Mouse (Mus musculus) MEL (cell line): ENCODE results near the gene Thbs4. TPM values are rescaled to one million over a fixed set of nuclear protein-coding genes. Genes with fewer than 3 reads are reported as not detected.

Experiments used
- DNase-seq: peaks from one replicate; pipeline ENCODE4 v3.0.0; 2011; ENCODE audit warnings: low read depth, low spot score
- H3K27ac ChIP-seq: 2 replicates; pipeline ENCODE4 v1.5.1; 2012; ENCODE audit warnings: low read depth, mild to moderate bottlenecking, control low read depth, low read length, moderate library complexity; ENCODE audit not compliant: control insufficient read depth
- H3K27me3 ChIP-seq, 2 experiments: fragments of 150-350 bp in 1 of 2; sonication (generic) in 1 of 2; 2 replicates each; pipeline ENCODE4 v1.6.1; 2012; ENCODE audit warnings: low read length in 2 of 2, mild to moderate bottlenecking in 2 of 2, improper control_type of control experiment in 1 of 2, moderate library complexity in 1 of 2; ENCODE audit not compliant: insufficient read depth in 2 of 2, control insufficient read depth in 1 of 2
- H3K36me3 ChIP-seq, 2 experiments: 2 replicates each; pipeline ENCODE4 v1.6.1; 2012 to 2014; ENCODE audit warnings: low read length in 2 of 2, improper control_type of control experiment in 1 of 2, inconsistent platforms in 1 of 2, mild to moderate bottlenecking in 1 of 2; ENCODE audit not compliant: insufficient read depth in 2 of 2, control insufficient read depth in 1 of 2
- H3K4me1 ChIP-seq, 2 experiments: fragments of 150-350 bp in 1 of 2; sonication (generic) in 1 of 2; 2 replicates each; pipeline ENCODE4 v1.6.1; 2012; ENCODE audit warnings: low read length in 2 of 2, improper control_type of control experiment in 1 of 2, mild to moderate bottlenecking in 1 of 2; ENCODE audit not compliant: insufficient read depth in 2 of 2, control insufficient read depth in 1 of 2
- H3K4me3 ChIP-seq, 2 experiments: fragments of 150-350 bp in 1 of 2; sonication (generic) in 1 of 2; 2 replicates each; pipeline ENCODE4 v1.5.1; 2012; ENCODE audit warnings: low read depth in 2 of 2, low read length in 2 of 2, mild to moderate bottlenecking in 2 of 2, moderate library complexity in 2 of 2, control low read depth in 1 of 2, improper control_type of control experiment in 1 of 2; ENCODE audit not compliant: control insufficient read depth in 1 of 2, insufficient read depth in 1 of 2
- H3K79me2 ChIP-seq: 2 replicates; pipeline ENCODE4 v1.6.1; 2012; ENCODE audit warnings: mild to moderate bottlenecking, low read length, moderate library complexity; ENCODE audit not compliant: control insufficient read depth, poor library complexity, insufficient read depth
- H3K9ac ChIP-seq: 2 replicates; pipeline ENCODE4 v1.6.1; 2012; ENCODE audit warnings: low read depth, mild to moderate bottlenecking, control low read depth, low read length, moderate library complexity; ENCODE audit not compliant: control insufficient read depth, poor library complexity, severe bottlenecking
- H3K9me3 ChIP-seq: fragments of 150-350 bp; sonication (generic); replicated peaks from 2 replicates; pipeline ENCODE4 v1.6.1; 2012; ENCODE audit warnings: mild to moderate bottlenecking, low read length, improper control_type of control experiment, moderate library complexity; ENCODE audit not compliant: insufficient read depth
- BHLHE40 ChIP-seq: IDR thresholded peaks from 2 replicates; pipeline ENCODE4 v1.6.1; 2012; ENCODE audit warnings: low read depth, mild to moderate bottlenecking, inconsistent platforms, low read length, improper control_type of control experiment, borderline replicate concordance
- CHD1 ChIP-seq: IDR thresholded peaks from 2 replicates; pipeline ENCODE4 v1.6.1; 2012; ENCODE audit warnings: low read depth, mild to moderate bottlenecking, inconsistent platforms, low read length, improper control_type of control experiment
- CTCF ChIP-seq, 3 experiments: IDR thresholded peaks in 2 of 3; conservative IDR thresholded peaks in 1 of 3; 2 replicates each; pipeline ENCODE4 v1.5.1; 2011 to 2012; ENCODE audit warnings: low read length in 3 of 3, low read depth in 2 of 3, mild to moderate bottlenecking in 2 of 3, improper control_type of control experiment in 1 of 3, inconsistent platforms in 1 of 3, mixed read lengths in 1 of 3, moderate library complexity in 1 of 3; ENCODE audit not compliant: control insufficient read depth in 1 of 3, insufficient read depth in 1 of 3, poor library complexity in 1 of 3, severe bottlenecking in 1 of 3
- E2F4 ChIP-seq: IDR thresholded peaks from 2 replicates; pipeline ENCODE4 v1.6.1; 2011; ENCODE audit warnings: low read depth, low read length, improper control_type of control experiment, borderline replicate concordance
- ETS1 ChIP-seq: IDR thresholded peaks from 2 replicates; pipeline ENCODE4 v1.6.1; 2012; ENCODE audit warnings: low read depth, mild to moderate bottlenecking, inconsistent platforms, low read length, improper control_type of control experiment, moderate library complexity
- HCFC1 ChIP-seq: IDR thresholded peaks from 2 replicates; pipeline ENCODE4 v1.6.1; 2012; ENCODE audit warnings: low read depth, mild to moderate bottlenecking, inconsistent platforms, low read length, improper control_type of control experiment, moderate library complexity
- MAX ChIP-seq: IDR thresholded peaks from 2 replicates; pipeline ENCODE4 v1.6.1; 2011; ENCODE audit warnings: low read length, improper control_type of control experiment
- MEF2A ChIP-seq: IDR thresholded peaks from 2 replicates; pipeline ENCODE4 v1.6.1; 2014; ENCODE audit warnings: low read depth, mild to moderate bottlenecking, inconsistent platforms, low read length, improper control_type of control experiment; ENCODE audit not compliant: poor library complexity, insufficient replicate concordance, severe bottlenecking; ENCODE audit errors: extremely low read depth
- MXI1 ChIP-seq: IDR thresholded peaks from 2 replicates; pipeline ENCODE4 v1.6.1; 2011; ENCODE audit warnings: mild to moderate bottlenecking, low read depth, low read length, improper control_type of control experiment
- NELFE ChIP-seq: IDR thresholded peaks from 2 replicates; pipeline ENCODE4 v1.6.1; 2011; ENCODE audit warnings: low read depth, low read length, improper control_type of control experiment
- POLR2A ChIP-seq, 2 experiments: IDR thresholded peaks; 2 replicates each; pipeline ENCODE4 v1.6.1; 2011 to 2012; ENCODE audit warnings: low read length in 2 of 2, mild to moderate bottlenecking in 2 of 2, control low read depth in 1 of 2, improper control_type of control experiment in 1 of 2, low read depth in 1 of 2, moderate library complexity in 1 of 2; ENCODE audit not compliant: control insufficient read depth in 1 of 2, insufficient read depth in 1 of 2, poor library complexity in 1 of 2
- POLR2AphosphoS2 ChIP-seq: IDR thresholded peaks from 2 replicates; pipeline ENCODE4 v1.6.1; 2011; ENCODE audit warnings: low read length, improper control_type of control experiment
- POLR2AphosphoS5 ChIP-seq: IDR thresholded peaks from 2 replicates; pipeline ENCODE4 v1.6.1; 2012; ENCODE audit warnings: low read depth, borderline replicate concordance, mild to moderate bottlenecking, inconsistent platforms, low read length, moderate library complexity, mixed read lengths
- RAD21 ChIP-seq: IDR thresholded peaks from 2 replicates; pipeline ENCODE4 v1.6.1; 2011; ENCODE audit warnings: mild to moderate bottlenecking, low read depth, low read length, improper control_type of control experiment
- TAL1 ChIP-seq: IDR thresholded peaks from 2 replicates; pipeline ENCODE4 v1.6.1; 2012; ENCODE audit warnings: mild to moderate bottlenecking, inconsistent platforms, low read length, moderate library complexity, mixed read lengths
- UBTF ChIP-seq: IDR thresholded peaks from 2 replicates; pipeline ENCODE4 v1.6.1; 2012; ENCODE audit warnings: low read depth, mild to moderate bottlenecking, inconsistent platforms, low read length, improper control_type of control experiment, moderate library complexity, borderline replicate concordance; ENCODE audit not compliant: insufficient read depth
- USF1 ChIP-seq: IDR thresholded peaks from 2 replicates; pipeline ENCODE4 v1.6.1; 2014; ENCODE audit warnings: low read depth, mild to moderate bottlenecking, inconsistent platforms, low read length, improper control_type of control experiment, moderate library complexity
- ZC3H11A ChIP-seq: IDR thresholded peaks from 2 replicates; pipeline ENCODE4 v1.6.1; 2012; ENCODE audit warnings: low read depth, mild to moderate bottlenecking, inconsistent platforms, low read length, improper control_type of control experiment
- ZMIZ1 ChIP-seq: IDR thresholded peaks from 2 replicates; pipeline ENCODE4 v1.6.1; 2012; ENCODE audit warnings: low read depth, mild to moderate bottlenecking, inconsistent platforms, low read length, improper control_type of control experiment, moderate library complexity
- polyA plus RNA-seq, 2 experiments: library from polyadenylated mRNA; stranded (reverse) in 1 of 2; unstranded in 1 of 2; fragments of >175 nt in 1 of 2; fragments of >200 nt in 1 of 2; gene quantifications; 2 replicates each; pipeline versions ENCODE4 v1.2.1 to v1.2.4; 2012; ENCODE audit warnings: low replicate concordance in 2 of 2, low read depth in 1 of 2; ENCODE audit not compliant: insufficient read length in 2 of 2, insufficient read depth in 1 of 2, missing spikeins in 1 of 2
- total RNA-seq: library from RNA; depleted of rRNA; stranded (reverse); fragments of 300-350 nt; gene quantifications from 2 replicates; pipeline ENCODE4 v1.2.3, GENCODE M21; 2012

The Thbs4 gene
- total and polyA plus RNA-seq, 3 experiments = not detected

GRCm38 (mm10) chr13:92780927-92781326 is 13.7 kb downstream of the Thbs4 start:
- no peak for DNase-seq
- H3K4me3 ChIP-seq = no peak overlapping the region

DNA sequence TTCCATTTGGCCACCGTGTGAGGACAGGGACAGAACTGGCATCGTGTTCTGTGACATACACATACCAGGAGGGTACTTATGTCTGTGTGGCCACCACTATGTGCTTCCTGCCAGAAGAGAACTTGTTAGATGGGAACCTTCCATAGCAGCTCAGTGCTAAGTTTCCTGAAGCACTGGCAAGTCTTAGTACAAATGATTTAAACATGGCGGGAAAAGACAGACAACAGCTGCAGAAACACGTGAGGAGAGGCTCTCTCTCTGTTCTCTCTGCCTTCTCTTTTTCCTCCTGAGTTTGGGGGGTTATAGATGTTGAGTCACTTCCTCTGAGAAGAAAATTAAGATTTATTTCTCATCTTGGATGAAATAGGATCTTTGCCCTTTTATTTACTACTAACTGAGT is 14.5 kb downstream of the Thbs4 start:
- no peak for DNase-seq
- Histone ChIP-seq H3K9ac (no peak overlapping the region), H3K27me3 (no peaks in the 10 kb centered on the region; a peak in 1 of 4 replicates), H3K79me2 (no peaks in the 10 kb centered on the region), H3K9me3 (no peaks in the 10 kb centered on the region), H3K4me1 (no peaks in the 10 kb centered on the region), H3K4me3 (no peak overlapping the region), H3K27ac (no peak overlapping the region), H3K36me3 (no peaks in the 10 kb centered on the region)
- TF ChIP-seq MXI1 = no peak
- no peak for TF ChIP-seq HCFC1
- no peak for TF ChIP-seq POLR2A (IDR thresholded peaks at IDR 0.05; ENCODE audit: control insufficient read depth in 1 of 2, insufficient read depth in 1 of 2, low read depth in 1 of 2, low read length in 2 of 2, poor library complexity in 1 of 2)
- TF ChIP-seq TAL1 = no peak
- no peak for TF ChIP-seq CHD1
- no peak for TF ChIP-seq ZC3H11A
- no peak for TF ChIP-seq ETS1
- TF ChIP-seq POLR2AphosphoS2 = no peak
- TF ChIP-seq UBTF = no peak
- no peak for TF ChIP-seq BHLHE40
- TF ChIP-seq MAX = no peak
- TF ChIP-seq MEF2A = no peak
- TF ChIP-seq NELFE = no peak
- no peak for TF ChIP-seq CTCF (IDR thresholded peaks at IDR 0.05 in 2 of 3, conservative IDR thresholded peaks at IDR 0.05 in 1 of 3; ENCODE audit: control insufficient read depth in 1 of 3, insufficient read depth in 1 of 3, low read depth in 2 of 3, low read length in 3 of 3, poor library complexity in 1 of 3, severe bottlenecking in 1 of 3)
- no peak for TF ChIP-seq E2F4
- no peak for TF ChIP-seq RAD21
- TF ChIP-seq USF1 = no peak

More at GRCm38 (mm10) chr13:92780927-92781326, 13.7 kb downstream of the Thbs4 start:
- no peaks in the 10 kb centered on the region for H3K36me3 ChIP-seq
- H3K27ac ChIP-seq = no peak overlapping the region
- H3K4me1 ChIP-seq = no peaks in the 10 kb centered on the region
- no peaks in the 10 kb centered on the region for H3K9me3 ChIP-seq
- no peaks in the 10 kb centered on the region; a peak in 1 of 4 replicates for H3K27me3 ChIP-seq
- H3K79me2 ChIP-seq = no peaks in the 10 kb centered on the region
- no peak for TF ChIP-seq CHD1
- TF ChIP-seq POLR2AphosphoS5 = no peak
- no peak for TF ChIP-seq HCFC1
- TF ChIP-seq MXI1 = no peak
- no peak for TF ChIP-seq ZMIZ1
- no peak overlapping the region for H3K9ac ChIP-seq
